Mouse (Mus musculus) ovary, postnatal 36 days (tissue): ENCODE measurements at regions not wholly inside any gene's neighbourhood (a gene's known extent, or its start where the extent isn't known, plus 50 kb on each side); places are given as distances from the start of the nearest gene placed in this dataset.

Experiments used
- DNase-seq: peaks from one replicate; pipeline ENCODE4 v3.0.0; 2022; ENCODE audit warnings: low spot score, mixed read lengths

GRCm38 (mm10) chr6:117505431-117505830 is 335.5 kb upstream of the Zfp637 start:
- no peak for DNase-seq

- DNase-seq, result no peak
Measured at GRCm38 (mm10) chr6:117506619-117507018, 334.4 kb upstream of the Zfp637 start.

- peak; percentile 18 for DNase-seq
Measured at GRCm38 (mm10) chr6:117508860-117509259, 332.1 kb upstream of the Zfp637 start.

DNA sequence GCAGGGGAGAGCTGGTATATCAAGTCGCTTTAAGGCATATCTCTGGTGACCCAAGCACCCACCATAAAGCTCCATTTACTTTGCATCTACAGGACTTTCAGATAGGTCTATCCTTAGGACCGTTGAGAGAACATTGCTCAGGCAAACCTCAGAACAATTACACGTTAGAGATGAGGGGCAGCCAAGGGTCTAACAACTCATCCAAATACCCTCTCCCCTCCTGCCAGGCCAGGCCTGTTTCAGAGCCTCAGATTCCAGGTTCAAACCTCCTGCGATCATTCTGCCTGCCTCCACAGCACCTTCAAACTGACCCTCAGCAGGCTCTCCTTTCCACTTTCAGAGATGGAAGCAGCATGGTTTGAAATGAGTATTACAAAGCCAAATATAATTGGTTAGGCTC is 331.0 kb upstream of the Zfp637 start:
- no peak for DNase-seq

GRCm38 (mm10) chr6:117514831-117515230 is 326.1 kb upstream of the Zfp637 start:
- no peak for DNase-seq

GRCm38 (mm10) chr6:117516906-117517305 is 324.1 kb upstream of the Zfp637 start:
- no peak for DNase-seq

- DNase-seq, result no peak
Measured at GRCm38 (mm10) chr6:117518939-117519338, 322.0 kb upstream of the Zfp637 start.

GRCm38 (mm10) chr6:117519466-117519865 is 321.5 kb upstream of the Zfp637 start:
- no peak for DNase-seq

GRCm38 (mm10) chr6:117526161-117526935 is 314.6 kb upstream of the Zfp637 start:
- no peak for DNase-seq

- no peak for DNase-seq
Measured at GRCm38 (mm10) chr6:117527526-117527925, 313.5 kb upstream of the Zfp637 start.

GRCm38 (mm10) chr6:117534149-117534548 is 306.8 kb upstream of the Zfp637 start:
- DNase-seq, result no peak

GRCm38 (mm10) chr6:117534991-117535390 is 306.0 kb upstream of the Zfp637 start:
- DNase-seq, result no peak

GRCm38 (mm10) chr6:117536084-117536483 is 304.9 kb upstream of the Zfp637 start:
- DNase-seq, result no peak

- DNase-seq, result no peak
Measured at GRCm38 (mm10) chr6:117542431-117542830, 298.5 kb upstream of the Zfp637 start.

GRCm38 (mm10) chr6:117544276-117545196 is 296.4 kb upstream of the Zfp637 start:
- DNase-seq, result no peak

DNA sequence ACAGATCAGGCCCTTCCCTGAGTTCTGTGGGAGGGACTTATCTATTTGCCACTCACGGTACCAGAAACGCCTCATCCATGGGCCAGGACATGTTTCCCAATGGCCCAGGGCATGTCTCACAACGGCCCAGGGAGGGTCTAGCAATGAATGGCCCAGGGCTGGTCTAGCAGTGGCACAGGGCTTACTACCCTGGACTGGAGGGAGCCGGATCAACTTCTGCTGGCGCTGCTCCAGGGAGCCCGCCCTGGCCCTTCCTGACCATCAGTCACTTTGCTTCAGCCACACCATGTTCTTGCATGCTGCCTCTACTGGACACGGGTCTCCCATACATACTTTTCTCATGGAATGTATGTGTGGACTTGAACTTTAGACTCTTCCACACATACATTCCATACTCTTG is 290.1 kb upstream of the Zfp637 start:
- DNase-seq, result no peak

DNA sequence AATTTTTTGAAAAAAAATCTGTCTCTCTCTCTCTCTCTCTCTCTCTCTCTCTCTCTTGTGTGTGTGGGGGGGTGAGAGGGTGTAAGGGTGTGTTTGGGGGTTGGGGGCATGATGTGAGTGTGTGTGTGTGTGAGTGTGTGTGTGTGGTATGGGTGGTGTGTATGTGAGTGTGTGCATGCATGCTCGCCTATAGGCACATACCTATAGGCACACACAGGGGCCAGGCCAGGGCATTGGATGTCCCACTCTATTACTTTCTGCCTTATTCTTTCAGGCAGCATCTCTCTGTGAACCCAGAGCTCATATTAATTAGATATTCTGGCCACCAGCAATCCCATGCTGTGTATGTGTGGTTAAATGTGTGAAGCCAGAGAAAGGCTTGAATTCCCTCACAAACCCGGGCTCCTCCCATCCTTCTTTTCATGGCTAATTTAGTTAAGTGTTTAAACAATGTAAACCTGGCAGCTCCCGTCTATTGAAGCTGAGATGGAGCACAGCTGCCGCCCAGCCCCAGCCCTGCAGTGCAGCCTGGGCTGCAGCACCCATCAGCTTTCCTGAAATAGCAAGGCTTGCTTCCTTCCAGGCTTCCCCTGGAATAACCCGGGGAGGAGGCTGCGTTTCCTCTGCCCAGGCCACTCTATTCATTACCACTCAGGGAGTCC is 288.8 kb upstream of the Zfp637 start:
- no peak for DNase-seq

DNA sequence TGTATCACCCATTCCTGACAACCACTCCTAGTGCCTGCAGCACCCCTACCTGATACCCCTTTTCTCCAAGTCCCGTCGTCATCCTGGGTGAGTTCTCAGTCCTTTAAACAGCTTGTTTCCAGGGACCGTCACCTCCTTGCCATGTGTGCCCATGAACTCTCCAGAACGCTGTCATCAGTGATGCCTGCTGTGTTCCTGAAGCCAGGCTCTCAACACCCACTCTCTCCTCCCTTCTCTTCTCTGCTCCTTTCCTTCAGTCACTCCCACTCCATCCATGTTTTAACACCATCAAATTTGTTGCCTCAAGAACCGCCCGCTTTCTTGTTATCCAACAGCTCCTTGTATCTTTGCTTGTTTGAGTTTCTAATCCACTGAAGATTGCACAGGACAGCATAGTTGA is 277.8 kb upstream of the Zfp637 start:
- DNase-seq, result no peak

- no peak for DNase-seq
Measured at GRCm38 (mm10) chr6:117563704-117564103, 277.3 kb upstream of the Zfp637 start.

DNA sequence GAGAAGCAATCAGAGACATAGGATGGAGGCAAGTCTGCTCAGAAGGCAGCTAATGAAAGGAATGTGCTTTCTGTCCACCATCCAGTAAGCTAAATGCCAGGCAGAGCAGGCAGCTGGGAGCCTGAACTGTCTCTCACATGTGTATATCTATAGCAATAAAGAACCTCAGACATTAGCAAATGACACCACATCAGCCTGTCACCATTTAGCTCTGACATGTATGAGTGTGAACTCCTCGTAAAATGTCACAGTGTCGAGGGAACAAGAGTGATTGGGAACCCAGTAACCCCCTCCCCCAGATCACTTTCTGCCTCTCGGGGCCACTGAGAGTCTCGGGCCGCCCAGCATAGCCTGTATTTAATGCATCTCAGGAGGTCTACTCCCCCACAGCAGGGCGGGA is 274.2 kb upstream of the Zfp637 start:
- no peak for DNase-seq

DNA sequence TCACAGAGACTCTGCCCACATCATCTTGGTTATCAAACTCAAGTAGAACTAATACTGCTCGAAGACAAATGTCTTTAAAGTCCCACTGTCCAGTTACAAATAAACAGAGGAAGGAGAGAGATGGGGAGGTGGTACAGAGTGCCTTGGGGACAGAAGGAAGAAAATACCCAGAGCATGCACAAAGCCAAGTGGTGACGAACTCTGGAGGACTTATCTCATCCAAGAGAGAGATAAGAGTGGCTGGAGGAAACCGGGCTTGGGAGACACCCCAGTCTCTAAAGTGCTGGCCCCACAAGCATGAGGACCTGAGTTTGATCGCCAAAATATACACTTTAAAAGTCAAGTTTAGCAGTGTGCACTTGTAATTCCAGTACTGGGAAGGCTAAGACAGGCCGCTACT is 273.3 kb upstream of the Zfp637 start:
- no peak for DNase-seq

DNA sequence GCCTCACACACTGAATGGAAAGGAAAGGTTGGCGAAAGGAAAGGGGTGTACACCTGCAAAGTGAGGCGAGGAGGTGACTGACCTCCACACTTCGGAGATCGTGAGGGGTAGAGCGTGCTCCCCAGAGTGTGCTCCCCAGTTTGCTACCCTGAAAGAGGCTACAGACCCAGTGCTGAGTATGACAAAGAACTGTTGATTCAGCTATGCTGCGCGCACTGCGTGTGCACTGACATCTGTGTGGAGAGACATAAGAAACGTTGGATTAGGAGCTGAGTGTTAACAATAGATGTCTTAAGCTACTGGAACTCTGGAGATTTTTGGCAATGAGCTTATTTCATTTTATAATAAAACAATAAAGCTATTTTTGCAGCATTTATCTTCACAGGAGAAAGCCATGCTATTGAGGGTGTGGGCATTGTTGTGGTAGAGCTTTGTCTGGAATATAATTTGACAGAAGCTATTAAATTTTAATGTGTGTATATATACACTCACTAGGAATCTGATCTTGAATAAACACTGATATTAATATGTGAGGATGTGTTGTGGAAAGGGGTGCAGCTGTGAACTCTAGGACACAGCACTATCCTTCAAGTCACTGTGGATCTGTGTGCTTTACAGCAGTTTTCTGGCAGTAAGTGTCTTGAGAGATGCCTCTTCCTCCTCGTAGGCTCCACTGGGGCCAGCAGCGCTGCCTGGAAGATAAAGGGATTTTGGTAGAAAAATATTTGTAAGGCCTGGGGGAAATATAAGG is 271.2 kb upstream of the Zfp637 start:
- no peak for DNase-seq
